Mouse (Mus musculus): ENCODE data around the gene Hif3a.

GRCm38 (mm10) chr7:17017036-17017435, 45.2 kb downstream of the Hif3a start:
- TF ChIP-seq CTCF (IDR thresholded peaks at IDR 0.05; ENCODE audit: extremely low read depth, insufficient read depth, insufficient read length, insufficient replicate concordance), result no peak
- TF ChIP-seq POLR2A (IDR thresholded peaks at IDR 0.05; ENCODE audit: low read depth, low read length), result no peak
